Mouse (Mus musculus) ES-Bruce4 (cell line): ENCODE measurements at regions not wholly inside any gene's neighbourhood (a gene's known extent, or its start where the extent isn't known, plus 50 kb on each side); places are given as distances from the start of the nearest gene placed in this dataset.

Experiments
- CTCF ChIP-seq: IDR thresholded peaks from one replicate; pipeline ENCODE4 v1.8.1; 2011; ENCODE audit warnings: low read depth, low read length
- POLR2A ChIP-seq: IDR thresholded peaks from one replicate; pipeline ENCODE4 v1.8.1; 2011; ENCODE audit warnings: low read length; ENCODE audit not compliant: insufficient read depth

GRCm38 (mm10) chr12:56450261-56450660, 86.4 kb downstream of the Nkx2-1 start:
- no peak for TF ChIP-seq POLR2A
- TF ChIP-seq CTCF: no peak
